Mouse (Mus musculus) myocyte (in vitro differentiated cells): ENCODE measurements around the gene Stk25.

ENCODE experiments used
- E2F4 ChIP-seq: IDR thresholded peaks from one replicate; pipeline ENCODE4 v1.6.1; 2011; ENCODE audit warnings: mild to moderate bottlenecking, control low read depth, moderate library complexity; ENCODE audit not compliant: insufficient read depth
- MAX ChIP-seq: IDR thresholded peaks from one replicate; pipeline ENCODE4 v1.6.1; 2011; ENCODE audit warnings: low read depth, mild to moderate bottlenecking, control low read depth
- MYOG ChIP-seq, 3 experiments: IDR thresholded peaks; one replicate each; pipeline ENCODE4 v1.6.1; 2011; ENCODE audit warnings: control low read depth in 2 of 3, low read depth in 2 of 3, mild to moderate bottlenecking in 2 of 3; ENCODE audit not compliant: insufficient read length in 2 of 3, control insufficient read depth in 1 of 3, insufficient read depth in 1 of 3
- POLR2A ChIP-seq: IDR thresholded peaks from one replicate; pipeline ENCODE4 v1.6.1; 2011; ENCODE audit warnings: low read depth, mild to moderate bottlenecking, control low read depth, moderate library complexity; ENCODE audit not compliant: insufficient read length
- TCF12 ChIP-seq: IDR thresholded peaks from one replicate; pipeline ENCODE4 v1.6.1; 2011; ENCODE audit warnings: mild to moderate bottlenecking, control low read depth; ENCODE audit not compliant: poor library complexity, insufficient read depth, severe bottlenecking

GRCm38 (mm10) chr1:93603921-93604320 is 54.5 kb downstream of the Stk25 start:
- TF ChIP-seq MAX (no peak), POLR2A (no peak), MYOG (IDR thresholded peaks at IDR 0.05; ENCODE audit: control insufficient read depth in 1 of 3, insufficient read depth in 1 of 3, insufficient read length in 2 of 3, low read depth in 2 of 3) (no peak), TCF12 (no peak), E2F4 (no peak)
